Mouse (Mus musculus) liver, embryonic 16.5 days (tissue): ENCODE measurements around the gene Gm21969. TPM values are rescaled to one million over a fixed set of nuclear protein-coding genes. Genes with fewer than 3 reads are reported as not detected.

ENCODE experiments used
- ATAC-seq: fragments of 200-750 bp; cut with Nextera tagmentation; 2 replicates; pipeline ENCODE4 v1.8.0; 2017; ENCODE audit warnings: low read depth, mild to moderate bottlenecking, moderate number of reproducible peaks, moderate library complexity
- H3K27ac ChIP-seq: fragments of 300-500 bp; sonication (generic); 2 replicates; pipeline ENCODE4 v1.5.1; 2014; ENCODE audit warnings: mild to moderate bottlenecking, low read length
- H3K27me3 ChIP-seq: fragments of 300-500 bp; sonication (generic); 2 replicates; pipeline ENCODE4 v1.6.1; 2014; ENCODE audit warnings: low read depth, low read length, mixed read lengths; ENCODE audit not compliant: control insufficient read depth, insufficient read depth
- H3K36me3 ChIP-seq: fragments of 300-500 bp; sonication (generic); 2 replicates; pipeline ENCODE4 v1.6.1; 2014; ENCODE audit warnings: mild to moderate bottlenecking; ENCODE audit not compliant: control insufficient read depth, insufficient read depth
- H3K4me1 ChIP-seq: fragments of 300-500 bp; sonication (generic); 2 replicates; pipeline ENCODE4 v1.6.1; 2014; ENCODE audit warnings: low read depth, low read length, mixed read lengths; ENCODE audit not compliant: control insufficient read depth
- H3K4me2 ChIP-seq: fragments of 300-500 bp; sonication (generic); 2 replicates; pipeline ENCODE4 v1.6.1; 2014; ENCODE audit warnings: low read depth, low read length, mixed read lengths
- H3K4me3 ChIP-seq: fragments of 300-500 bp; sonication (generic); 2 replicates; pipeline ENCODE4 v1.5.1; 2014; ENCODE audit warnings: low read depth, mild to moderate bottlenecking, low read length
- H3K9ac ChIP-seq: fragments of 300-500 bp; sonication (generic); 2 replicates; pipeline ENCODE4 v1.6.1; 2014; ENCODE audit warnings: low read depth, low read length
- H3K9me3 ChIP-seq: fragments of 300-500 bp; sonication (generic); replicated peaks from 2 replicates; pipeline ENCODE4 v1.6.1; 2016; ENCODE audit warnings: low read length; ENCODE audit not compliant: control insufficient read depth
- WGBS: fragments of 180-500 bp; shearing (Covaris S2); extraction: QIAGEN DNeasy Blood & Tissue Kit; methylation state at CpG from one replicate; pipeline ENCODE4 v1.1.7; 2014; ENCODE audit not compliant: insufficient replicate concordance; 5-methylcytosine and 5-hydroxymethylcytosine counted together
- polyA plus RNA-seq: library from polyadenylated mRNA; unstranded; fragments of >200 nt; fragmentation: Nextera tagmentation; extraction: Ambion mirVana; gene quantifications from 2 replicates; pipeline ENCODE4 v1.2.1, GENCODE M21; 2015

Gene Gm21969
- polyA plus RNA-seq, 1 experiment from 2014 or later: 0.02 TPM

DNA sequence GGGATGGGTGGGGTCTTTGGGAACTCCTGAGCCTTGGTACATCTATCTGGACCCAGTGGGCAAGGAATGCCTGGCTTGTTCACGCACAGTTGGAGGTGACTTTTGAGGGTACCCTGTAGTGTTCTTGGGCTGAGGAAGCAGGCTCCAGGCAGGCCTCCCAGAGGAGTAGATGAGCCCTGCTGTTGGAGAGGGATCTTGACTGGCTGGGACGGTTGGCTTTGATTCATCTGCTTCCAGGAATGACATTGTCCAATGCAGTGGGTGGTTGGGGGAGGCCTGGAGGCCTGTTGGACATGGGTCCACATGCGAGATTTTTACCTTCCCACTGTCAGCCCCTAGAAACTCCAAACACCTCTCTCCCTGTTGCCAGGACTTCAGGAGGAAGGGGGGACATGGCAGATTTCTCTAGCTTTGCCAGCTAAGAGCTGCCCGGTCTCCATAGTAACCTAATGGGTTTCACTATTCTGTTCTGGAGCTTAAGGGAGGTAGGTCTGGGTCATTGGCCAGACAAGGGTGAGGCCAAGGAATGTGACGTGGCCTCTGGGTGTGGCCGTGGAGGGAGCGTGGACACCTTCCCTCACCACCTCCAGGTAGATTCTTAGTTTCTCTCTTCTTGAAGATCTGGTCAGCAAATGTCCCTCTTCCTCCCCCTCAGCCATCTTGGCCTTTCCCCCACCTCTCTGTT, 28.7 kb downstream of the Gm21969 start:
- H3K27ac ChIP-seq: no peak overlapping the region
- no peak overlapping the region for H3K4me2 ChIP-seq
- H3K9ac ChIP-seq: no peak overlapping the region
- H3K4me3 ChIP-seq: no peak overlapping the region
- 64% methylated on average over 7 of the region's 7 CpGs for WGBS
- no peaks in the 10 kb centered on the region for H3K36me3 ChIP-seq
- no peaks in the 10 kb centered on the region for H3K9me3 ChIP-seq
- H3K27me3 ChIP-seq: no peaks in the 10 kb centered on the region
- peaks cover 6% of the 10 kb centered on the region for H3K4me1 ChIP-seq
- ATAC-seq: no peak

DNA sequence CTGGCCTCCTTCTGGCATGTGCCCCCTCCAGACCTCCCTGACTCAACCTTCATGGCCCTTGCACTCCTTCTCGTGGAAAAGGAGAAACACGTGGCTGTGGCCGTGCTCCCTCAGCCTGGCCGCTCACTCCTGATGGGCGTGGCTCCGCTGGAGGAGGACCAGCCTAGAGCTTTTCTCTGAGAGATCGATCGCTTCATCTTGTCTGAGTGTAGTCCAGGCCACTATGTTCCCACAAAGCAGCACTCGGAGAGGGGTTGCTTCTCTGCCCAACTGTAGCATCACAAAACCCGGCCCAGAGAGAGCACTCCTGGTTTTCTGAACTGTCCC, 29.2 kb downstream of the Gm21969 start:
- no peak overlapping the region for H3K9ac ChIP-seq
- H3K4me2 ChIP-seq: no peak overlapping the region
- H3K4me3 ChIP-seq: no peak overlapping the region
- no peaks in the 10 kb centered on the region for H3K27me3 ChIP-seq
- no peaks in the 10 kb centered on the region for H3K36me3 ChIP-seq
- peaks cover 6% of the 10 kb centered on the region for H3K4me1 ChIP-seq
- WGBS: 59% methylated on average over 10 of the region's 10 CpGs
- no peak overlapping the region for H3K27ac ChIP-seq
- H3K9me3 ChIP-seq: no peaks in the 10 kb centered on the region
- ATAC-seq: no peak

DNA sequence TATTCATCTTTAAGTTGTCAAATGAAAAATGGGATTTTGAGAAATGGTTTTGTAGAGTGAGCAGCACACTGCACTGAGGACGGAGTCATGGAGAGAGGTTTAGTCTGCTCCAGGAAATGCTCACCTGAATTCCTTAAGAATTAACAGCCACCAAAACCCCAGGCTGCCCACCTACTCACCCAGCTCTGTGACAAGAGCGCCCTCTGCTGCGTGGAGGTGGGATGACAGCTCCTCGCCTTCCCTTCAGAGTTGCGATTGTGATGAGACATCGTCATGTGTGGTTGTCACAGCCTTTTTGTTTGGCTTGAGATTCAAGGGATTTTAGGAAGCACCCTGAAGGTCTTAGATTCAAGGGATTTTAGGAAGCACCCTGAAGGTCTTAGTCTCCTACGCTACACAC, 33.4 kb downstream of the Gm21969 start:
- Histone ChIP-seq H3K27ac (no peak overlapping the region), H3K9me3 (no peaks in the 10 kb centered on the region), H3K4me2 (no peak overlapping the region), H3K4me3 (no peak overlapping the region), H3K36me3 (no peaks in the 10 kb centered on the region), H3K9ac (no peak overlapping the region), H3K4me1 (peaks cover 13% of the 10 kb centered on the region), H3K27me3 (no peaks in the 10 kb centered on the region; the same call in 1 of the 2 replicates)
- 25% methylated on average over 7 of the region's 7 CpGs for WGBS
- no peak for ATAC-seq

DNA sequence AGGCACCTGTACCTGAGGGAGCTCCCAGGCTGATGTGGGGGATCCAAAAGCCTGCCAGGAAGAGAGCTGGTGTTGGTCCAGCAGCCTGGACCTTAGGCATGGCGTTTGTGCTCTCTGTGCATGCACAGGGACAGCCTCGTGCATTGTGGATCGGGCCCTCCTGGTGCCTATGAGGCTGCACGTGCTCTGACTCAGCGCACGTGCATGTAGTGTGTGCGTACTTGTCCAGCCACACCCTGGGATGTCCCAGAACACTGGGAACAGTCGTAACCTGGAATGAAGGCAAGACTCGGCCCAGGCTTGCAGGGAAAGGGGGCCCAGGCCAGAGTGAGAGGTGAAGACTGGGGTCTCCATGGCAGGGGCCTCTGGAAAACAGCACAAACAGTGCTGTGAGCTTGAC, 34.9 kb downstream of the Gm21969 start:
- no peak for ATAC-seq
- no peaks in the 10 kb centered on the region; the same call in 1 of the 2 replicates for H3K27me3 ChIP-seq
- 70% methylated on average over 9 of the region's 9 CpGs for WGBS
- H3K27ac ChIP-seq: no peak overlapping the region
- H3K4me3 ChIP-seq: no peak overlapping the region
- no peak overlapping the region for H3K9ac ChIP-seq
- H3K9me3 ChIP-seq: no peaks in the 10 kb centered on the region
- H3K36me3 ChIP-seq: no peaks in the 10 kb centered on the region; the same call in 1 of the 2 replicates
- H3K4me2 ChIP-seq: no peak overlapping the region
- H3K4me1 ChIP-seq: peaks cover 20% of the 10 kb centered on the region

DNA sequence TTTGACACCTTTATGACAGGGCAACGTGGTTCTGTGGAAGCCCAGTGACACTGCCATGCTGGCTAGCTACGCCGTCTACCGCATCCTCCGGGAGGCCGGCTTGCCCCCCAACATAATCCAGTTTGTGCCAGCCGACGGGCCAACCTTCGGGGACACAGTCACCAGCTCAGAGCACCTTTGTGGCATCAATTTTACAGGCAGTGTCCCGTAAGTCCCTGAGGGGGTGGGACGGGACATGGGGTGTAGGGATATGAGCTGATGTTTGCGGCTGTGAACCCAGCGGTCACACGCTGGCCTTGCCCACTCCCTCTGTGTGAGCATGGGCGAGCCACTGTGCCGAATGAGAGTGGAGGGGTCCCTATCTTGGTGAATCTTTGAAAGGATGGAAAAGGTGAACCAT, 35.4 kb downstream of the Gm21969 start:
- H3K27me3 ChIP-seq: no peaks in the 10 kb centered on the region; the same call in 1 of the 2 replicates

DNA sequence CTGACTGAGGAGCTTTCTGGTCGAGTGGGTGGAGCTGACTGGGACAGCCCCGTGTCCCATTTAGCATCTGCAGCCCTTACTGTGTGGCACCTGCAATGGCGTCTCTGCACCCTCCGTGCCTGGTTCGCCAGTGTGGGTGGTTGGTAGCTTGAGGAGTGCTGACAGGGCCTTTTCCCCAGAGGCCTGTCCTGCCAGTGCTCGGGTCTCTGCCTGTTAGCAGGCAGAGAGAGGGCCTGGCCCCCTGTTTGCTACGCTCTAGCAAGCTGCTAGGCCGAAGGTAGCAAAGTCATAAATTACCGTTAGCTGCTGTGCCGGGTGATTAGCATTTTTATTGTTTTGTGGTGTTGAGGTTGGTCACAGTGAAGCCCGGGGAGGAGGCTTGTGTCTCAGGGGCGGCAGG, 36.8 kb downstream of the Gm21969 start:
- no peak overlapping the region for H3K4me3 ChIP-seq
- H3K9me3 ChIP-seq: no peaks in the 10 kb centered on the region
- H3K9ac ChIP-seq: no peak overlapping the region
- H3K27ac ChIP-seq: no peak overlapping the region
- H3K27me3 ChIP-seq: no peaks in the 10 kb centered on the region; the same call in 1 of the 2 replicates
- ATAC-seq: no peak
- no peaks in the 10 kb centered on the region; the same call in none of the 2 replicates for H3K36me3 ChIP-seq
- peaks cover 16% of the 10 kb centered on the region for H3K4me1 ChIP-seq
- no peak overlapping the region for H3K4me2 ChIP-seq
- WGBS: 35% methylated on average over 12 of the region's 12 CpGs

More for the DNA sequence above, 35.4 kb downstream of the Gm21969 start:
- WGBS: 80% methylated on average over 16 of the region's 16 CpGs
- Histone ChIP-seq H3K36me3 (no peaks in the 10 kb centered on the region; the same call in 1 of the 2 replicates), H3K27ac (no peak overlapping the region), H3K9ac (no peak overlapping the region), H3K4me2 (no peak overlapping the region), H3K4me3 (no peak overlapping the region), H3K4me1 (peaks cover 20% of the 10 kb centered on the region), H3K9me3 (no peaks in the 10 kb centered on the region)
- ATAC-seq: no peak

DNA sequence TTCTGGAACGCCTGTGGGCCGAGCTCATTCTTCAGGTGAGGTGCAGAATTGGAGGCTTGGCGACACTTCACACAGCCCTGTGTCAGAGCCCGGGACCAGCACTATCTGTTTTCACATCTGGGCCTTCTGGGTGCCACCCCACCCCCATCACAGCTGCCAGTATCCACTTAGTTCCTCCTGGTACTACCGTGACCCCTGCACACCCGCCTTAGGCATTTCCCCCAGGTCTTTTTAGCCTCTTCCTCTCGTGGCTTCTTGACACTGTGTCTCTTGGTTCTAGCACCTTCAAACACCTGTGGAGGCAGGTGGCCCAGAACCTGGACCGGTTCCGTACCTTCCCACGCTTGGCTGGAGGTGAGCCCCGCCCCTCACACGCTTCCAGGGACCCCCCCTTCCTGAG, 37.3 kb downstream of the Gm21969 start:
- no peak for ATAC-seq
- 28% methylated on average over 12 of the region's 12 CpGs for WGBS
- H3K36me3 ChIP-seq: peaks cover 3% of the 10 kb centered on the region

DNA sequence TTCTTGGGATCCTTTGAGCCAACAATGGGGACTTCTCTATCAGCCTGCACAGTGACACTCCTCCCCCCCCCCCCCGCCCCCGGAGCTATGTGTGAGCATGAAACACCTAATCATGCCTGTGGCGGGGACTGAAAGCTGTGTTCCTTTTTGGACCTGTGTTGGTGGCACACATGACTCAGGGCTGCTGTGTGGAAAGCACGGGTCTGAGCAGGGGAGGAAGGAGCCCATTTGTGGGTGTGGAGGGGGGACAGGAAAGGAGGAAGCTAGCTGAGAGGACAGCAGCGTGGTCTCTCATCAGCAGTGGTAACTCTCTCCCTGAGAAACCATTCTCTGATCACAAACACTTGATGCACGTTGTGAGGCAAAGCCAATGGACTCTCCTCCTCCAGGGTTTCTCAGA, 37.8 kb downstream of the Gm21969 start:
- WGBS: 17% methylated on average over 6 of the region's 6 CpGs
- H3K27ac ChIP-seq: no peak overlapping the region
- no peak overlapping the region for H3K9ac ChIP-seq
- H3K36me3 ChIP-seq: peaks cover 7% of the 10 kb centered on the region
- no peak for ATAC-seq
- no peaks in the 10 kb centered on the region; the same call in 1 of the 2 replicates for H3K27me3 ChIP-seq
- no peak overlapping the region for H3K4me2 ChIP-seq
- no peaks in the 10 kb centered on the region for H3K9me3 ChIP-seq
- no peak overlapping the region for H3K4me3 ChIP-seq
- peaks cover 16% of the 10 kb centered on the region for H3K4me1 ChIP-seq

More for the DNA sequence above, 37.3 kb downstream of the Gm21969 start:
- no peaks in the 10 kb centered on the region; the same call in 1 of the 2 replicates for H3K27me3 ChIP-seq
- H3K4me2 ChIP-seq: no peak overlapping the region
- H3K9ac ChIP-seq: no peak overlapping the region
- H3K27ac ChIP-seq: no peak overlapping the region
- H3K4me3 ChIP-seq: no peak overlapping the region
- H3K9me3 ChIP-seq: no peaks in the 10 kb centered on the region
- H3K4me1 ChIP-seq: peaks cover 16% of the 10 kb centered on the region

DNA sequence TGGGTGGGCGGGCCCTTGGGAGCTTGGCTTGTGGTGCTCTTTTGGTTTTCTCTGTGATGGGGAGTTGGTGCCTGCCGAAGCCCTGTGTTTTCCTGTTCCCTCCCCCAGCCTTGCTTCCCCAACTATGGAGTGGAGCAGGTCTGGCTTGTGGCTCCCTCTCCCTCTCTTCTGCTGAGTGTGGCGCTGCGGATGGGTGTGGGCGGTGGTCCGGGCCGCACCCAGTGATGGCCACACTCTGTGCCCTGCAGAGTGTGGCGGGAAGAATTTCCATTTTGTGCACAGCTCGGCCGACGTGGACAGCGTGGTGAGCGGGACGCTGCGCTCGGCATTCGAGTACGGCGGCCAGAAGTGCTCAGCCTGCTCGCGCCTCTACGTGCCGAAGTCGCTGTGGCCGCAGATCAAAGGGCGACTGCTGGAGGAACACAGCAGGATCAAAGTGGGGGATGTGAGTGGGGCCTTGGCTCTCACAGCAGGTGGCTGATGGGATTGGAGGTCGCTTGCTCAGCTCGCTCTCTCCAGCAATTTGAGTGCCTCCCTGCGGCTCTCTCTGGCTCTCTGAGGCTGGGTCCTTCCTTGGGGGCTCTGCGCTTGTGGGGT, 38.9 kb downstream of the Gm21969 start:
- no peak overlapping the region for H3K9ac ChIP-seq
- ATAC-seq: peak; percentile 32
- H3K9me3 ChIP-seq: no peaks in the 10 kb centered on the region
- H3K4me2 ChIP-seq: 0 out of 2 replicates have a peak overlapping the region, but pooled peaks have one; percentile 3
- H3K36me3 ChIP-seq: peaks cover 10% of the 10 kb centered on the region
- no peak overlapping the region for H3K4me3 ChIP-seq
- H3K4me1 ChIP-seq: peaks cover 16% of the 10 kb centered on the region
- no peak overlapping the region for H3K27ac ChIP-seq
- 14% methylated on average over 30 of the region's 30 CpGs for WGBS
- no peaks in the 10 kb centered on the region; the same call in 1 of the 2 replicates for H3K27me3 ChIP-seq
